In genomic region chr8:78021473-78021872, GRCm38 (mm10) we compare ENCODE assay signal across 15 mouse cellular contexts.
DNase-seq lines count a peak whose midpoint lies in the region; ATAC-seq and TF ChIP-seq lines count a peak whose summit lies in the region.
"Had no signal": no experiment of that assay in that cellular context is flagged by ENCODE, and none has a peak within 500 bp of the region (broad histone marks: within the 10 kb centered on the region; RNA-seq: fewer than 3 reads in every experiment).

No protein-coding gene starts in this region.

- no peaks in the 10 kb centered on the region for H3K9me3 ChIP-seq in heart, postnatal 0 days (replicated peaks; ENCODE audit: control insufficient read depth, low read length)
- no peaks in the 10 kb centered on the region for H3K9me3 ChIP-seq in midbrain, embryonic 10.5 days (replicated peaks)
- H3K9me3 ChIP-seq: embryonic facial prominence, embryonic 15.5 days; hindbrain, embryonic 13.5 days; intestine, embryonic 15.5 days; limb, embryonic 12.5 days; megakaryocyte, embryonic 14.5 days; neural tube, embryonic 15.5 days had no signal

- intact Hi-C loops in heart, adult 2 months (cut with DNase I), result loop anchor here (5.0 kb wide), 1 partner anchor 34 kb away; no protein-coding TSS in a partner anchor

- H3K4me2 ChIP-seq in heart, postnatal 0 days (ENCODE audit: low read depth, low read length), result no peak overlapping the region
- H3K4me2 ChIP-seq: embryonic facial prominence, embryonic 15.5 days; hindbrain, embryonic 13.5 days; intestine, embryonic 15.5 days; limb, embryonic 12.5 days; neural tube, embryonic 15.5 days had no signal

- peak in 1 of 2 experiments; percentile 29 for DNase-seq in heart, adult 2 months
- DNase-seq in heart, postnatal 4 days, result no peak
- DNase-seq in layer of hippocampus, adult 2 months (ENCODE audit: low spot score in 2 of 2), result no peak
- no peak for DNase-seq in layer of hippocampus, postnatal 36 days
- DNase-seq in Muller cell, postnatal 12 days (ENCODE audit: inconsistent ontology term), result peak; percentile 75
- no peak for DNase-seq in heart, postnatal 0 days (ENCODE audit: low spot score)
- no peak for DNase-seq in midbrain, embryonic 10.5 days (ENCODE audit: low spot score)
- DNase-seq: cerebellum, adult 18-20 months; retina, postnatal 1 day had no signal

- no peak for ATAC-seq in heart, postnatal 0 days (ENCODE audit: insufficient read depth, low read depth)
- ATAC-seq: intestine, embryonic 15.5 days had no signal

- H3K36me3 ChIP-seq in heart, adult 2 months (ENCODE audit: control insufficient read depth, insufficient read depth, low read length), result peaks cover 11% of the 10 kb centered on the region
- no peaks in the 10 kb centered on the region for H3K36me3 ChIP-seq in heart, postnatal 0 days (replicated peaks; ENCODE audit: control insufficient read depth, insufficient read depth, low read length)
- no peaks in the 10 kb centered on the region for H3K36me3 ChIP-seq in midbrain, embryonic 10.5 days
- H3K36me3 ChIP-seq: embryonic facial prominence, embryonic 15.5 days; hindbrain, embryonic 13.5 days; intestine, embryonic 15.5 days; limb, embryonic 12.5 days; neural tube, embryonic 15.5 days had no signal

- no peaks in the 10 kb centered on the region for H3K27me3 ChIP-seq in heart, adult 2 months (ENCODE audit: control insufficient read depth, insufficient read depth, low read length)
- H3K27me3 ChIP-seq in heart, postnatal 0 days (ENCODE audit: control insufficient read depth, insufficient read depth, low read length), result no peaks in the 10 kb centered on the region
- H3K27me3 ChIP-seq in midbrain, embryonic 10.5 days (ENCODE audit: low read depth, poor library complexity, severe bottlenecking), result no peaks in the 10 kb centered on the region
- H3K27me3 ChIP-seq: embryonic facial prominence, embryonic 15.5 days; hindbrain, embryonic 13.5 days; intestine, embryonic 15.5 days; limb, embryonic 12.5 days; megakaryocyte, embryonic 14.5 days; neural tube, embryonic 15.5 days had no signal

- WGBS in heart, adult 2 months, result 21% methylated on average over 2 of the region's 2 CpGs
- 21% methylated on average over 2 of the region's 2 CpGs for WGBS in heart, postnatal 0 days
- 83% methylated on average over 2 of the region's 2 CpGs for WGBS in midbrain, embryonic 10.5 days

- H3K79me2 ChIP-seq in heart, adult 2 months (replicated peaks; ENCODE audit: control insufficient read depth, insufficient read depth, low read length), result no peaks in the 10 kb centered on the region

- H3K4me1 ChIP-seq in heart, adult 2 months (ENCODE audit: control insufficient read depth, insufficient read depth, low read length), result peaks cover 3% of the 10 kb centered on the region; the same call in 1 of the 2 replicates
- peaks cover 53% of the 10 kb centered on the region for H3K4me1 ChIP-seq in heart, postnatal 0 days (ENCODE audit: control insufficient read depth, insufficient read depth)
- peaks cover 27% of the 10 kb centered on the region for H3K4me1 ChIP-seq in midbrain, embryonic 10.5 days
- H3K4me1 ChIP-seq: hindbrain, embryonic 13.5 days; megakaryocyte, embryonic 14.5 days had no signal

- TF ChIP-seq CTCF in heart, adult 2 months (IDR thresholded peaks at IDR 0.05), result no peak
- TF ChIP-seq CTCF in layer of hippocampus, adult 2 months (conservative IDR thresholded peaks at IDR 0.05), result no peak
- TF ChIP-seq CTCF in heart, postnatal 0 days (IDR thresholded peaks at IDR 0.05; ENCODE audit: low read depth), result no peak

- no peak for TF ChIP-seq EP300 in heart, adult 2 months (IDR thresholded peaks at IDR 0.05; ENCODE audit: insufficient read depth, low read depth, low read length)
- 0 out of 2 replicates have a peak, but pooled peaks have one; percentile 34 for TF ChIP-seq EP300 in heart, postnatal 0 days (IDR thresholded peaks at IDR 0.05; ENCODE audit: low read depth)

- no peak for TF ChIP-seq POLR2A in heart, adult 2 months (IDR thresholded peaks at IDR 0.05; ENCODE audit: insufficient read depth, low read depth, low read length)

- peak overlapping the region; percentile 91 for H3K27ac ChIP-seq in heart, adult 2 months
- peak overlapping the region; percentile 32; the same call in 1 of the 2 replicates for H3K27ac ChIP-seq in layer of hippocampus, adult 2 months
- H3K27ac ChIP-seq in heart, postnatal 0 days (ENCODE audit: low read depth), result peak overlapping the region; percentile 79
- no peak overlapping the region for H3K27ac ChIP-seq in midbrain, embryonic 10.5 days (replicated peaks)
- H3K27ac ChIP-seq: embryonic facial prominence, embryonic 15.5 days; hindbrain, embryonic 13.5 days; intestine, embryonic 15.5 days; limb, embryonic 12.5 days; neural tube, embryonic 15.5 days had no signal

- no peak overlapping the region for H3K4me3 ChIP-seq in heart, adult 2 months
- no peak overlapping the region for H3K4me3 ChIP-seq in layer of hippocampus, adult 2 months
- no peak overlapping the region for H3K4me3 ChIP-seq in heart, postnatal 0 days (ENCODE audit: low read depth, low read length)
- no peak overlapping the region for H3K4me3 ChIP-seq in midbrain, embryonic 10.5 days
- H3K4me3 ChIP-seq: embryonic facial prominence, embryonic 15.5 days; hindbrain, embryonic 13.5 days; intestine, embryonic 15.5 days; limb, embryonic 12.5 days; megakaryocyte, embryonic 14.5 days; neural tube, embryonic 15.5 days had no signal

- H3K9ac ChIP-seq in heart, adult 2 months (ENCODE audit: low read depth, low read length), result no peak overlapping the region
- no peak overlapping the region for H3K9ac ChIP-seq in heart, postnatal 0 days (replicated peaks; ENCODE audit: low read depth, low read length)
- H3K9ac ChIP-seq: embryonic facial prominence, embryonic 15.5 days; hindbrain, embryonic 13.5 days; intestine, embryonic 15.5 days; limb, embryonic 12.5 days; neural tube, embryonic 15.5 days had no signal
